8 mouse cellular contexts compared by ENCODE assay signal in the genomic region with DNA sequence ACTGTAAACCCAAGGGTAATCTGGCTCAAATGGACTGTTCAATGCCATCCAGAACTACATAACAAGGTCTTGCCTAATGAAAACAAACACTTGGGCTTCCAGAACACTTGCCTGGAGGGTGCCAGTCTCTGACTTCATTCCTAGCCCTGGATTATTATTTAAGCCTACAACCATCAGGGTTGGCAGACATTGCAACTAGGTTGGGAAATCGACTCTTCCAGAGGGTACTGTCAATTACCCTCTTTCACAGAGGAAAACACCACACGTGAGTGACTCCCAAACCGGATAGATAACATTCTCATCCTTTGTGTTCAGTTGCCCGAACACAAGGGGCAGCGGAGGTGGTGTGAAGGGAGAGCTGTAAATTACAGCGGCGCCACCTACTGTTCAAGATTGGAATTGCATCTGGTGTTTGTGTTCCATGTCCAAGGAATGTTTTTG. TPM values are rescaled to one million over a fixed set of nuclear protein-coding genes. Genes with fewer than 3 reads are reported as not detected.
A peak's percentile ranks its signal among the peaks of the same experiment; 100 is the strongest.
DNase-seq lines count a peak whose midpoint lies in the region; ATAC-seq and TF ChIP-seq lines count a peak whose summit lies in the region.

No protein-coding gene starts in this region.

- no peak overlapping the region for H3K9ac ChIP-seq in heart, adult 2 months (ENCODE audit: low read depth, low read length)
- H3K9ac ChIP-seq in heart, embryonic 11.5 days (ENCODE audit: low read depth, low read length): no peak overlapping the region
- H3K9ac ChIP-seq in limb, embryonic 11.5 days (ENCODE audit: low read length): no peak overlapping the region

- H3K27ac ChIP-seq in heart, adult 2 months: no peak overlapping the region
- H3K27ac ChIP-seq in heart, embryonic 11.5 days (ENCODE audit: low read depth, low read length): no peak overlapping the region
- no peak overlapping the region for H3K27ac ChIP-seq in kidney, adult 2 months (ENCODE audit: insufficient read depth, low read depth, low read length)
- H3K27ac ChIP-seq in limb, embryonic 11.5 days (replicated peaks; ENCODE audit: low read depth, low read length): no peak overlapping the region

- H3K27me3 ChIP-seq in heart, adult 2 months (ENCODE audit: control insufficient read depth, insufficient read depth, low read length): no peaks in the 10 kb centered on the region
- no peaks in the 10 kb centered on the region for H3K27me3 ChIP-seq in heart, embryonic 11.5 days (ENCODE audit: control insufficient read depth, insufficient read depth, low read length)
- no peaks in the 10 kb centered on the region for H3K27me3 ChIP-seq in kidney, adult 2 months (replicated peaks; ENCODE audit: control insufficient read depth, insufficient read depth, low read length)
- no peaks in the 10 kb centered on the region for H3K27me3 ChIP-seq in limb, embryonic 11.5 days (ENCODE audit: control insufficient read depth, insufficient read depth, low read length)

- peak; percentile 85 for TF ChIP-seq CTCF in heart, adult 2 months (IDR thresholded peaks at IDR 0.05)
- TF ChIP-seq CTCF in kidney, adult 2 months (conservative IDR thresholded peaks at IDR 0.05; ENCODE audit: insufficient read depth, insufficient read length, low read depth, low read length): peak; percentile 95

- no peak overlapping the region for H3K4me3 ChIP-seq in heart, adult 2 months
- no peak overlapping the region for H3K4me3 ChIP-seq in heart, embryonic 11.5 days (ENCODE audit: low read depth, low read length)
- H3K4me3 ChIP-seq in kidney, adult 2 months (ENCODE audit: insufficient read depth, low read depth, low read length): no peak overlapping the region
- no peak overlapping the region for H3K4me3 ChIP-seq in limb, embryonic 11.5 days (ENCODE audit: low read depth, low read length)

- ATAC-seq in heart, embryonic 11.5 days (replicated peaks; ENCODE audit: insufficient number of reproducible peaks, low FRiP score, low TSS enrichment): no peak
- no peak for ATAC-seq in limb, embryonic 11.5 days (ENCODE audit: insufficient number of reproducible peaks, low FRiP score, low TSS enrichment, low read depth)

- H3K4me1 ChIP-seq in heart, adult 2 months (ENCODE audit: control insufficient read depth, insufficient read depth, low read length): no peaks in the 10 kb centered on the region; the same call in 1 of the 2 replicates
- H3K4me1 ChIP-seq in heart, embryonic 11.5 days (ENCODE audit: control insufficient read depth, insufficient read depth, low read length): no peaks in the 10 kb centered on the region
- H3K4me1 ChIP-seq in kidney, adult 2 months (ENCODE audit: control insufficient read depth, insufficient read depth, low read length): no peaks in the 10 kb centered on the region
- no peaks in the 10 kb centered on the region for H3K4me1 ChIP-seq in limb, embryonic 11.5 days (ENCODE audit: control insufficient read depth, insufficient read depth, low read length)

- peak; percentile 84 to 91 for DNase-seq in heart, adult 2 months
- DNase-seq in cerebellum, postnatal 4 days (ENCODE audit: low spot score in 2 of 2): peak; percentile 52 to 83
- DNase-seq in gastrocnemius, postnatal 10 days: peak; percentile 94
- peak; percentile 92 for DNase-seq in kidney, adult 2 months
- peak; percentile 93 for DNase-seq in limb, embryonic 11.5 days (ENCODE audit: low spot score)
- DNase-seq in naive thymus-derived CD4-positive, alpha-beta T cell, adult 2 months (ENCODE audit: low read depth): peak; percentile 92
- peak; percentile 67 to 74 for DNase-seq in spleen, postnatal 36 days (ENCODE audit: low spot score in 2 of 2)

- H3K79me2 ChIP-seq in heart, adult 2 months (replicated peaks; ENCODE audit: control insufficient read depth, insufficient read depth, low read length): no peaks in the 10 kb centered on the region

- no peak for TF ChIP-seq POLR2A in heart, adult 2 months (IDR thresholded peaks at IDR 0.05; ENCODE audit: insufficient read depth, low read depth, low read length)
- no peak for TF ChIP-seq POLR2A in kidney, adult 2 months (IDR thresholded peaks at IDR 0.05; ENCODE audit: low read depth, low read length)

- no peaks in the 10 kb centered on the region for H3K9me3 ChIP-seq in heart, embryonic 11.5 days (replicated peaks; ENCODE audit: control insufficient read depth, low read length)
- H3K9me3 ChIP-seq in limb, embryonic 11.5 days (ENCODE audit: control insufficient read depth, low read length): no peaks in the 10 kb centered on the region

- H3K36me3 ChIP-seq in heart, adult 2 months (ENCODE audit: control insufficient read depth, insufficient read depth, low read length): no peaks in the 10 kb centered on the region
- H3K36me3 ChIP-seq in heart, embryonic 11.5 days (ENCODE audit: control insufficient read depth, insufficient read depth, low read length): no peaks in the 10 kb centered on the region
- no peaks in the 10 kb centered on the region for H3K36me3 ChIP-seq in kidney, adult 2 months (ENCODE audit: control insufficient read depth, insufficient read depth, low read length)
- no peaks in the 10 kb centered on the region for H3K36me3 ChIP-seq in limb, embryonic 11.5 days (ENCODE audit: control insufficient read depth, insufficient read depth, low read length)

- intact Hi-C loops in heart, adult 2 months (cut with DNase I): loop anchor here (1.0 kb wide), 2 partner anchors 46 to 80 kb away; no protein-coding TSS in a partner anchor

- no peak overlapping the region for H3K4me2 ChIP-seq in heart, embryonic 11.5 days
- H3K4me2 ChIP-seq in limb, embryonic 11.5 days (ENCODE audit: low read depth, severe bottlenecking): no peak overlapping the region

- WGBS in heart, adult 2 months: 1% methylated on average over 7 of the region's 7 CpGs
- 2% methylated on average over 7 of the region's 7 CpGs for WGBS in heart, embryonic 11.5 days (ENCODE audit: insufficient replicate concordance)
- 0% methylated on average over 7 of the region's 7 CpGs for WGBS in kidney, adult 2 months
- 4% methylated on average over 7 of the region's 7 CpGs for WGBS in limb, embryonic 11.5 days

- peak; percentile 81 for TF ChIP-seq EP300 in heart, adult 2 months (IDR thresholded peaks at IDR 0.05; ENCODE audit: insufficient read depth, low read depth, low read length)

RNA-seq across cellular contexts. Expression of gene Igsf23, which starts 5.8 kb away (rescaled TPM):
- total RNA-seq in heart, adult 2 months (2021): 1 to 10 TPM; 1.9 to 2.9 TPM
- polyA plus RNA-seq in heart, adult 2 months (2012; rRNA removed): 8.6 and 9.9 TPM in 2 replicates
- 0.84 and 2.0 TPM in 2 replicates for polyA plus RNA-seq in heart, embryonic 11.5 days (2014; fragmentation: Nextera tagmentation; extraction: Ambion mirVana)
- total RNA-seq in gastrocnemius, postnatal 10 days (2021): not detected
- polyA plus RNA-seq in kidney, adult 2 months (2012; rRNA removed): 0.14 and 0.31 TPM in 2 replicates
- 0.14 and 0.48 TPM in 2 replicates for polyA plus RNA-seq in limb, embryonic 11.5 days (2014; fragmentation: Nextera tagmentation; extraction: Ambion mirVana)

RNA-seq across cellular contexts. Expression of gene Ceacam20, which starts 8.9 kb away (rescaled TPM):
- not detected for total RNA-seq in heart, adult 2 months (2021)
- polyA plus RNA-seq in heart, adult 2 months (2012; rRNA removed): not detected in 2 replicates
- not detected in 2 replicates for polyA plus RNA-seq in heart, embryonic 11.5 days (2014; fragmentation: Nextera tagmentation; extraction: Ambion mirVana)
- total RNA-seq in gastrocnemius, postnatal 10 days (2021): not detected
- 0.03 TPM in 1 of 2 replicates, not detected in the other for polyA plus RNA-seq in kidney, adult 2 months (2012; rRNA removed)
- not detected in 2 replicates for polyA plus RNA-seq in limb, embryonic 11.5 days (2014; fragmentation: Nextera tagmentation; extraction: Ambion mirVana)

RNA-seq across cellular contexts. Expression of gene Nlrp9b, which starts 34.9 kb away (rescaled TPM):
- total RNA-seq in heart, adult 2 months (2021): not detected
- not detected in 2 replicates for polyA plus RNA-seq in heart, adult 2 months (2012; rRNA removed)
- not detected in 2 replicates for polyA plus RNA-seq in heart, embryonic 11.5 days (2014; fragmentation: Nextera tagmentation; extraction: Ambion mirVana)
- total RNA-seq in gastrocnemius, postnatal 10 days (2021): not detected
- not detected in 2 replicates for polyA plus RNA-seq in kidney, adult 2 months (2012; rRNA removed)
- polyA plus RNA-seq in limb, embryonic 11.5 days (2014; fragmentation: Nextera tagmentation; extraction: Ambion mirVana): 0.08 TPM in 1 of 2 replicates, not detected in the other

RNA-seq across cellular contexts. Expression of gene Pvr, which starts 35.4 kb away (rescaled TPM):
- 10 to 100 TPM; 20.1 to 24.5 TPM for total RNA-seq in heart, adult 2 months (2021)
- 18.1 and 34.0 TPM in 2 replicates for polyA plus RNA-seq in heart, adult 2 months (2012; rRNA removed)
- 12.0 and 13.0 TPM in 2 replicates for polyA plus RNA-seq in heart, embryonic 11.5 days (2014; fragmentation: Nextera tagmentation; extraction: Ambion mirVana)
- total RNA-seq in gastrocnemius, postnatal 10 days (2021): 10 to 100 TPM; 10.7 to 15.3 TPM
- polyA plus RNA-seq in kidney, adult 2 months (2012; rRNA removed): 10.9 and 12.3 TPM in 2 replicates
- 3.9 and 4.7 TPM in 2 replicates for polyA plus RNA-seq in limb, embryonic 11.5 days (2014; fragmentation: Nextera tagmentation; extraction: Ambion mirVana)
